Mouse (Mus musculus): ENCODE data around the gene Olfr859. TPM values are rescaled to one million over a fixed set of nuclear protein-coding genes. Genes with fewer than 3 reads are reported as not detected.

Olfr859 gene
- not detected in 2 replicates for polyA plus RNA-seq (2012; rRNA removed; ENCODE audit: low replicate concordance)

DNA sequence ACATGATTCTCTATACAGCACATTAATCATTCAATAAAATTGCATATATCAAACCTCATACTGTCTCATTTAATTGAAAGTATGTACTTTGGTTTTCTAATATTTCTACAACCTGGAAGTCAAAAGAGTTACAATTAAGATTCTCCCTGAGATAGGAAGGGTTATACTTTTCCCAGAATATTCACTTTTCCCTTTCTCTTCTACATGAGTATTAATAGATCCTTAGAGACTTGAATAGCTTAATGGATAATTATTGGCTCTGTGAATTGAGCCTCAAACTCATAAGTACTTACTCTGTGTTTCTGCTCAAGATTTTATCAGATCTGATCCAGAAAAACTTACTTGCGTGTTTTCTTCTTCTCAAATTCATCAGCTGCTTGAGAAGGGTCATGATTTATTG, at the start of gene Olfr859:
Gene Olfr859, plus strand, starts transcription at position 301 of the 400 bp plus-strand sequence.

DNA sequence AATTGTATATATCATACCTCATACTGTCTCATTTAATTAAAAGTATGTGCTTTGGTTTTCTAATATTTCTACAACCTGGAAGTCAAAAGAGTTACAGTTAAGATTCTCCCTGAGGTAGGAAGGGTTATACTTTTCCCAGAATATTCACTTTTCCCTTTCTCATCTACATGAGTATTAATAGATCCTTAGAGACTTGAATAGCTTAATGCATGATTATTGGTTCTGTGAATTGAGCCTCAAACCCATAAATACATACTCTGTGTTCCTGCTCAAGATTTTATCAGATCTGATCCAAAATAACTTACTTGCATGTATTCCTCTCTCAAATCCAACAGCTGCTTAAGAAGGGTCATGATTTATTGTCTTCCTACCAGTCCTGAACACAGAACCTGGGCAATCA, 24.7 kb upstream of the Olfr859 start, which contains the start of gene Olfr58:
Gene Olfr58, plus strand, starts transcription at position 301 of the 400 bp plus-strand sequence.

DNA sequence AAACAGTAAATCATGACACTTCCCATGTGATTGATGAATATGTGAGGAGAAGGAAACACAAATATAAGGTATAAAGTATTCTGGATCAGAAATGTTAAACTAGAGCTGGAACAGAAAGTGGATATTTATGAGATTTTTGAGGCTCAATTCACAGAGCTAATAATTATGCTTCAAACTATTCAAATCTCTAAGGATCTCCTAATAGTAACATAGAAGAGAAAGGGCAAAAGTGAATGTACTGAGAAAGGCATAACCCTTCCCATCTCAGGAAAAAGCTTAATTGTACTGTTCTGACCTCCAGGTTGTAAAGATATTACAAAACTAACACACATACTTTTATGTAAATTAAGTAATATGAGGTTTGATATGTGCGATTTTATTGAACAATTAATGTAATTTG, 44.9 kb downstream of the Olfr859 start, which contains the start of gene Olfr860:
Gene Olfr860, minus strand, starts transcription at position 101 of the 400 bp plus-strand sequence.

Other genes with a start within 250 kb of the Olfr859 start
- not detected in 2 replicates for gene Olfr854, start 237.5 kb upstream of the Olfr859 start, polyA plus RNA-seq (2012; rRNA removed; ENCODE audit: low replicate concordance)
- gene Olfr855, start 222.3 kb upstream of the Olfr859 start, polyA plus RNA-seq (2012; rRNA removed; ENCODE audit: low replicate concordance) = not detected in 2 replicates
- gene Zfp317, start 182.8 kb upstream of the Olfr859 start, polyA plus RNA-seq (2012; rRNA removed; ENCODE audit: low replicate concordance) = 1.1 and 1.5 TPM in 2 replicates
- gene Olfr857, start 95.5 kb upstream of the Olfr859 start, polyA plus RNA-seq (2012; rRNA removed; ENCODE audit: low replicate concordance) = not detected in 2 replicates
- not detected in 2 replicates for gene Olfr58, start 24.6 kb upstream of the Olfr859 start, polyA plus RNA-seq (2012; rRNA removed; ENCODE audit: low replicate concordance)
- gene Olfr860, start 44.8 kb downstream of the Olfr859 start, polyA plus RNA-seq (2012; rRNA removed; ENCODE audit: low replicate concordance) = not detected in 2 replicates
- gene Olfr862, start 83.1 kb downstream of the Olfr859 start, polyA plus RNA-seq (2012; rRNA removed; ENCODE audit: low replicate concordance) = not detected in 2 replicates
- not detected in 2 replicates for gene Olfr77, start 112.0 kb downstream of the Olfr859 start, polyA plus RNA-seq (2012; rRNA removed; ENCODE audit: low replicate concordance)
- not detected in 2 replicates for gene Olfr866, start 223.1 kb downstream of the Olfr859 start, polyA plus RNA-seq (2012; rRNA removed; ENCODE audit: low replicate concordance)

Measured in duodenum, adult 2 months (tissue).